Mouse (Mus musculus): ENCODE results near the gene Haao. TPM values are rescaled to one million over a fixed set of nuclear protein-coding genes. Genes with fewer than 3 reads are reported as not detected.

Gene Haao
- 41.3 and 96.3 TPM in 2 replicates for polyA plus RNA-seq (2011; ENCODE audit: insufficient read depth, insufficient read length, low replicate concordance, missing spikeins)

- H3K27ac ChIP-seq (ENCODE audit: control insufficient read depth, insufficient read depth, low read depth, low read length, poor library complexity), result peak within 1 kb of the TSS; percentile 93
- WGBS, result 12% methylated on average over 3 of the region's 3 CpGs
- no peak; the same call in 1 of the 2 replicates for TF ChIP-seq POLR2A (IDR thresholded peaks at IDR 0.05; ENCODE audit: borderline replicate concordance, control insufficient read depth, low read depth, low read length)
- no peak for TF ChIP-seq CTCF (IDR thresholded peaks at IDR 0.05; ENCODE audit: control insufficient read depth, insufficient read depth, low read length)
- peaks cover 4% of the 10 kb centered on the region; the same call in 1 of the 2 replicates for H3K4me1 ChIP-seq (ENCODE audit: control insufficient read depth, insufficient read depth, low read length)
- H3K4me3 ChIP-seq (replicated peaks; ENCODE audit: control insufficient read depth, low read depth, low read length), result peak within 1 kb of the TSS; percentile 70
Measured at GRCm38 (mm10) chr17:83847815-83848214, at the start of gene Haao. TSS of gene Haao (minus strand) at chr17:83847963.

GRCm38 (mm10) chr17:83897361-83897799 is 49.6 kb upstream of the Haao start:
- WGBS, result 73% methylated on average over 8 of the region's 8 CpGs

GRCm38 (mm10) chr17:83896723-83897122 is 49.0 kb upstream of the Haao start:
- TF ChIP-seq CTCF (IDR thresholded peaks at IDR 0.05; ENCODE audit: control insufficient read depth, insufficient read depth, low read length) (peak; percentile 59), POLR2A (IDR thresholded peaks at IDR 0.05; ENCODE audit: borderline replicate concordance, control insufficient read depth, low read depth, low read length) (no peak)
- WGBS, result 28% methylated on average over 10 of the region's 10 CpGs
- H3K4me1 ChIP-seq (ENCODE audit: control insufficient read depth, insufficient read depth, low read length), result no peaks in the 10 kb centered on the region
- H3K4me3 ChIP-seq (replicated peaks; ENCODE audit: control insufficient read depth, low read depth, low read length), result no peak overlapping the region
- H3K27ac ChIP-seq (ENCODE audit: control insufficient read depth, insufficient read depth, low read depth, low read length, poor library complexity), result no peak overlapping the region; the same call in 1 of the 2 replicates

More at GRCm38 (mm10) chr17:83897361-83897799, 49.6 kb upstream of the Haao start:
- no peaks in the 10 kb centered on the region for H3K4me1 ChIP-seq (ENCODE audit: control insufficient read depth, insufficient read depth, low read length)
- TF ChIP-seq CTCF (IDR thresholded peaks at IDR 0.05; ENCODE audit: control insufficient read depth, insufficient read depth, low read length) (no peak), POLR2A (IDR thresholded peaks at IDR 0.05; ENCODE audit: borderline replicate concordance, control insufficient read depth, low read depth, low read length) (no peak)
- H3K4me3 ChIP-seq (replicated peaks; ENCODE audit: control insufficient read depth, low read depth, low read length), result no peak overlapping the region
- no peak overlapping the region for H3K27ac ChIP-seq (ENCODE audit: control insufficient read depth, insufficient read depth, low read depth, low read length, poor library complexity)

- TF ChIP-seq CTCF (IDR thresholded peaks at IDR 0.05; ENCODE audit: control insufficient read depth, insufficient read depth, low read length), result no peak
- no peak for TF ChIP-seq POLR2A (IDR thresholded peaks at IDR 0.05; ENCODE audit: borderline replicate concordance, control insufficient read depth, low read depth, low read length)
- H3K4me3 ChIP-seq (replicated peaks; ENCODE audit: control insufficient read depth, low read depth, low read length), result no peak overlapping the region
- WGBS, result 67% methylated on average over 8 of the region's 8 CpGs
- no peaks in the 10 kb centered on the region for H3K4me1 ChIP-seq (ENCODE audit: control insufficient read depth, insufficient read depth, low read length)
- no peak overlapping the region for H3K27ac ChIP-seq (ENCODE audit: control insufficient read depth, insufficient read depth, low read depth, low read length, poor library complexity)
Measured at GRCm38 (mm10) chr17:83895321-83895770, 47.6 kb upstream of the Haao start.

GRCm38 (mm10) chr17:83893134-83893533 is 45.4 kb upstream of the Haao start:
- no peak overlapping the region for H3K4me3 ChIP-seq (replicated peaks; ENCODE audit: control insufficient read depth, low read depth, low read length)
- WGBS, result 57% methylated on average over 4 of the region's 4 CpGs
- no peak for TF ChIP-seq POLR2A (IDR thresholded peaks at IDR 0.05; ENCODE audit: borderline replicate concordance, control insufficient read depth, low read depth, low read length)
- TF ChIP-seq CTCF (IDR thresholded peaks at IDR 0.05; ENCODE audit: control insufficient read depth, insufficient read depth, low read length), result no peak
- H3K4me1 ChIP-seq (ENCODE audit: control insufficient read depth, insufficient read depth, low read length), result no peaks in the 10 kb centered on the region
- H3K27ac ChIP-seq (ENCODE audit: control insufficient read depth, insufficient read depth, low read depth, low read length, poor library complexity), result no peak overlapping the region

GRCm38 (mm10) chr17:83891864-83892263 is 44.1 kb upstream of the Haao start:
- Histone ChIP-seq H3K4me3 (replicated peaks; ENCODE audit: control insufficient read depth, low read depth, low read length) (no peak overlapping the region), H3K27ac (ENCODE audit: control insufficient read depth, insufficient read depth, low read depth, low read length, poor library complexity) (no peak overlapping the region), H3K4me1 (ENCODE audit: control insufficient read depth, insufficient read depth, low read length) (no peaks in the 10 kb centered on the region)
- TF ChIP-seq CTCF (IDR thresholded peaks at IDR 0.05; ENCODE audit: control insufficient read depth, insufficient read depth, low read length) (no peak), POLR2A (IDR thresholded peaks at IDR 0.05; ENCODE audit: borderline replicate concordance, control insufficient read depth, low read depth, low read length) (no peak)
- WGBS, result 84% methylated on average over 9 of the region's 9 CpGs

GRCm38 (mm10) chr17:83890373-83890696 is 42.6 kb upstream of the Haao start:
- no peak for TF ChIP-seq POLR2A (IDR thresholded peaks at IDR 0.05; ENCODE audit: borderline replicate concordance, control insufficient read depth, low read depth, low read length)
- no peak for TF ChIP-seq CTCF (IDR thresholded peaks at IDR 0.05; ENCODE audit: control insufficient read depth, insufficient read depth, low read length)
- no peaks in the 10 kb centered on the region for H3K4me1 ChIP-seq (ENCODE audit: control insufficient read depth, insufficient read depth, low read length)
- WGBS, result 68% methylated on average over 5 of the region's 5 CpGs
- no peak overlapping the region for H3K27ac ChIP-seq (ENCODE audit: control insufficient read depth, insufficient read depth, low read depth, low read length, poor library complexity)
- no peak overlapping the region for H3K4me3 ChIP-seq (replicated peaks; ENCODE audit: control insufficient read depth, low read depth, low read length)

GRCm38 (mm10) chr17:83889691-83890372 is 42.1 kb upstream of the Haao start:
- TF ChIP-seq CTCF (IDR thresholded peaks at IDR 0.05; ENCODE audit: control insufficient read depth, insufficient read depth, low read length), result no peak
- no peak for TF ChIP-seq POLR2A (IDR thresholded peaks at IDR 0.05; ENCODE audit: borderline replicate concordance, control insufficient read depth, low read depth, low read length)
- H3K27ac ChIP-seq (ENCODE audit: control insufficient read depth, insufficient read depth, low read depth, low read length, poor library complexity), result no peak overlapping the region
- 73% methylated on average over 13 of the region's 13 CpGs for WGBS

More at GRCm38 (mm10) chr17:83889691-83890372, 42.1 kb upstream of the Haao start:
- Histone ChIP-seq H3K4me3 (replicated peaks; ENCODE audit: control insufficient read depth, low read depth, low read length) (no peak overlapping the region), H3K4me1 (ENCODE audit: control insufficient read depth, insufficient read depth, low read length) (no peaks in the 10 kb centered on the region)

Data from bone marrow, adult 2 months (tissue).